Mouse (Mus musculus) forebrain, embryonic 13.5 days (tissue): Measurements from ENCODE around the gene 1110004F10Rik. TPM values are rescaled to one million over a fixed set of nuclear protein-coding genes. Genes with fewer than 3 reads are reported as not detected.
"Not testable (repeated sequence)": the region's sequence is repeated elsewhere in the genome, so short reads cannot be mapped to it uniquely, and the experiment has no call there.

Experiments used
- ATAC-seq: fragments of 200-750 bp; cut with Nextera tagmentation; 2 replicates; pipeline ENCODE4 v1.8.0; 2017
- H3K27ac ChIP-seq: fragments of 300-500 bp; sonication (generic); 2 replicates; pipeline ENCODE4 v1.5.1; 2015; ENCODE audit warnings: inconsistent platforms, mild to moderate bottlenecking, moderate library complexity
- H3K27me3 ChIP-seq: fragments of 300-500 bp; sonication (generic); 2 replicates; pipeline ENCODE4 v1.6.1; 2015; ENCODE audit warnings: mild to moderate bottlenecking, inconsistent platforms
- H3K36me3 ChIP-seq: fragments of 300-500 bp; sonication (generic); 2 replicates; pipeline ENCODE4 v1.6.1; 2015; ENCODE audit warnings: mild to moderate bottlenecking, inconsistent platforms; ENCODE audit not compliant: poor library complexity, severe bottlenecking
- H3K4me1 ChIP-seq: fragments of 300-500 bp; sonication (generic); 2 replicates; pipeline ENCODE4 v1.6.1; 2015; ENCODE audit warnings: inconsistent platforms
- H3K4me2 ChIP-seq: fragments of 300-500 bp; sonication (generic); 2 replicates; pipeline ENCODE4 v1.6.1; 2015; ENCODE audit warnings: inconsistent platforms, mild to moderate bottlenecking, moderate library complexity
- H3K4me3 ChIP-seq: fragments of 300-500 bp; sonication (generic); 2 replicates; pipeline ENCODE4 v1.5.1; 2015; ENCODE audit warnings: mild to moderate bottlenecking, inconsistent platforms
- H3K9ac ChIP-seq: fragments of 300-500 bp; sonication (generic); 2 replicates; pipeline ENCODE4 v1.6.1; 2015; ENCODE audit warnings: mild to moderate bottlenecking, inconsistent platforms
- H3K9me3 ChIP-seq: fragments of 300-500 bp; sonication (generic); replicated peaks from 2 replicates; pipeline ENCODE4 v1.6.1; 2016; ENCODE audit warnings: inconsistent platforms
- WGBS: fragments of 180-500 bp; shearing (Covaris S2); methylation state at CpG from one replicate; pipeline ENCODE4 v1.1.7; 2015; 5-methylcytosine and 5-hydroxymethylcytosine counted together
- polyA plus RNA-seq: library from polyadenylated mRNA; unstranded; fragments of >200 nt; fragmentation: Nextera tagmentation; extraction: Ambion mirVana; gene quantifications from 2 replicates; pipeline ENCODE4 v1.2.1, GENCODE M21; 2015

1110004F10Rik gene
- polyA plus RNA-seq, 1 experiment from 2014 or later = 372 TPM

DNA sequence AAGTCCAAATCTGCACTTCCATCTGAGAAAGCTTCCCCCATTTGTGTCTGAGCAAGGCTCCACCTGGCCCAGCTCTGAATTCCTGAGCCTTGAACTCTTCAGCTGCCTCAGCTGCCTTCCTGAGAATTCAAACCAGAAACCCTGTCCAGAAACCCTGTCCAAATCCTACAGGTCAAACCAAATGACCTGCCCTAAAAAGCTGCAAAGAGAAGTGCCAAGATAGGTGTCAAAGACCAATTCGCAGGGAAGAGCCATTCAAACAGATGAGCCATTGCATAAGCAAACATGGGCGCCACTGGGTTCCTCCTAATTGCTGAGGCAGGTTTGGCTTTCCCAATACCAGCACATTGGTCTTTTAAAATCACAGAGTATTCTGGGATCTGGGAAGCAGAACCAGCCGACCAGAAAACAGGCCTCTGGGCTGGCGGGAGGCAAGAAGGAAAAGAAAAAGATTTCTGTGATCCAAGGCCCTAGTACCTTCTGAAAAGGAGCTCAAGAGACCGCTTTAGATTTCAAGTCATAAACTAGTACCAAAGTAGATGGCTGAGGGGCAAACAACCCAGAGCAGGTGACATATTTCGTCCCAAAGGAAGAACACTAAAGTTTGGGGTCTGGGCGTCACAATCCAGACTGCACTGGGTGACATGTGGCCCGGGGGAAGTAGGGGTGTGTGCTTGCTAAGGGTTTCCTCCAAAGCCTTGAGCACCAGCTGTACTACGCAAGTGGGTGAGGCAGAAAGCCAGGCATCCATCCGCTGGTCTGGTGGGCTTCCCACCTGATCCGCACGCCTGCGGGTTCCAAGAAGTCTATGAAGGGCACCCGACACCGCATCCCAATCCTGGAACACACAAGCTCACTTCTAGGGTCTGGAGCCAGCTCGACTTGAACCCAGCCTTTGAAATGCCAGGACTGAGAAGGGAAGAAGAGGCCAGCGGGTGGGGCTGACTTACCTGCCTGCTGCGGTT lies 2.3 kb upstream of the 1110004F10Rik start:
- peak overlapping the region; percentile 99 for H3K4me2 ChIP-seq
- peak overlapping the region; percentile 57 for H3K9ac ChIP-seq
- H3K4me3 ChIP-seq = peak overlapping the region; percentile 75
- no peak overlapping the region for H3K27ac ChIP-seq
- no peak for ATAC-seq
- no peaks in the 10 kb centered on the region for H3K36me3 ChIP-seq
- H3K27me3 ChIP-seq = peaks cover 32% of the 10 kb centered on the region
- 30% methylated on average over 18 of the region's 18 CpGs for WGBS
- no peaks in the 10 kb centered on the region for H3K9me3 ChIP-seq
- H3K4me1 ChIP-seq = peaks cover 78% of the 10 kb centered on the region

GRCm38 (mm10) chr7:116038024-116038423 lies 1.2 kb upstream of the 1110004F10Rik start:
- WGBS = 3% methylated on average over 13 of the region's 13 CpGs
- Histone ChIP-seq H3K27me3 (peaks cover 32% of the 10 kb centered on the region), H3K27ac (no peak overlapping the region), H3K9me3 (no peaks in the 10 kb centered on the region), H3K4me2 (peak overlapping the region; percentile 99), H3K4me1 (peaks cover 78% of the 10 kb centered on the region), H3K4me3 (peak overlapping the region; percentile 75), H3K36me3 (no peaks in the 10 kb centered on the region), H3K9ac (peak overlapping the region; percentile 70)
- no peak for ATAC-seq

DNA sequence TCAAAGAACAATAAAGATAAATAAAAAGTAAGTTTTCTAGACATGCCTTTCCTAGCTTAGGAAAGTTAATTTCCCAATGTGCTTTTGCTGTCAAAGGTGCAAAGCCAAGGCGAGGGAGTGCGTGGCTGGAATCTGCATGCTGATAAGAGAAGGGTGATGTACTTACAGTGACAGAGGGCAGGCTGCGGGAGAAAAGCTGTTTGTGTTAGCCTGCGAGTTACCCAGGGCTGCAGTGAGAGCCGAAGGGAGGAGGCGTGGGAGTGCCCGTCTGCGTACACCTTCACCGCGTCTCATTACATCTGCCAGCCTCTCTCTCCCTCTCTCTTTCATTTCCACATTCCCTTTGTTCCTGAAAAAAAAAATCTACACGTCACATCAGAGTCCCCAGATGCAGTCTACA lies 686 bp upstream of the 1110004F10Rik start, which contains the start of gene Sox6:
TSS of gene Sox6 (minus strand) at position 286 of the 400 bp plus-strand sequence.
- WGBS = under 1% methylated on average over 11 of the region's 11 CpGs
- Histone ChIP-seq H3K27me3 (peaks cover 32% of the 10 kb centered on the region), H3K27ac (peak within 1 kb of the TSS; percentile 74), H3K4me2 (peak within 1 kb of the TSS; percentile 99), H3K36me3 (no peaks in the 10 kb centered on the region), H3K4me1 (peaks cover 73% of the 10 kb centered on the region), H3K9ac (peak within 1 kb of the TSS; percentile 70), H3K9me3 (no peaks in the 10 kb centered on the region), H3K4me3 (peak within 1 kb of the TSS; percentile 75)
- no peak for ATAC-seq

DNA sequence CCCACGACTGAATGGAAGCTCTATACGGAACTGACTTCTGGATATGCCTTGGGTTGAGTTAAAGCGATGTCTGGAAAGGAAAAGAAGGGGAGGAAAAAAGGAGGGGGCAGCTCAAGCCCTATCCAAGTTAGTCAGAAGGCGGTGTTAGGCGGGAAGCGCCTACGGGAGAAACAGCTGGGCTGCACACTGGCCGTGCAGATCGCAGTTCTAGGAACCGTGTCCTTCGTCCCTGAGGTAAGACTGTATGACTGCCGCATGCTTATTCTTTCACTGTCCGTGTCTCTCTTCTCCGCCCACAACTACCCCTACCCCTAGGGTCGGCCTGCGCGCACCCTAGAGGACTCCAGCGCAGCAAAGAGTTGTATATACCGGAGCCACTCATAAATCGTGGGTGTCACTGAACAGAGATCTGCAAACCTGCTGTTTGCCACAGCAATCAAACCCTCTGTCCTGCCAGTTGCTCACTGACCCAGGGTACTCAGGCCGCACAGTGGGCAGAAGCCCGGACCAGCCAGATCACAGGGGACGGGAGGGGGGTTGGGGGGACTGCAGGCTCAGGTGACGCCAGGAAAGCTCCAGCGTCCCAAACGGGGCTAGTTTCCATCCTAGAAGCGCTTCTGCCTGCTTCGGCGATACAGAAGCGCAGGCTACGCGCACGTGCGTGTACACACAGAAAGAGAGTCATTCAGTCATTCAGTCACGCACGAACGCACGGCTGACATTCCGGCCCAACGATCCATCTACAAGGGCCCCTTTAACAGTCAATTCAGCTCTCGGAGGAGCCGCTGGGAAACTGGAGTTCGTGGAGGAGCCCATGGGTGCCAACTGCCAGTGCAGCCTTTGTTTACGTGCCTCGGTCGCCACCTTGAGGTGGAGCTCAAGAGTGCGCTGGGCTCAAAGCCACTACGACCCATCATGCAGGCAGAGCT lies 605 bp downstream of the 1110004F10Rik start:
- WGBS = under 1% methylated on average over 48 of the region's 48 CpGs
- peak; percentile 84 for ATAC-seq

DNA sequence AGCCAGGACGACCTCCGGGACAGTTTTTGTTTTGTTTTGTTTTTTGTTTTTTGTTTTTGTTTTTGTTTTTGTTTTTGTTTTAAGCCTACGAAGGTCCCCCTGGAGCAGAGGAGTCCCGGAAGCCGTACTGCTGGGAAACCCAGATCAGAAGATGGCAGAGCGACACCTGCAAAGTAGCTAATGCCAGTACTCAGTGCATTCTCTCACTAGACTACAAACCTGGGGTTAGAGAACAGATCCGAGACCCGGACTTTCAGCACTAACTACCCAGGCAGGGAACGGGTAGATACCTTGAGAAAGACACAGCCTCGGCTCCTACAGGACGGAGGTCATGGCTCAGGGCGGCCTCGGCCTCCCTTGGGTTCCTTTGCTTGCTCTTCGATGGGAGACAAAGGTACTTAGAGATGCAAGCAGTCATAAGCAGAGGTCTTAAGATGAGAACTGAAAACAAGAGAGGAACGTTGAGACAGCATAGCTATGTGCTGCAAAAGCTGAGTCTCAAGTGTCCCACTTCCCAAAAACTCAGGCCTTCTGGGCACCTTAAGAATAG lies 1.3 kb downstream of the 1110004F10Rik start:
- peak overlapping the region; percentile 99 for H3K4me2 ChIP-seq
- H3K4me3 ChIP-seq = peak overlapping the region; percentile 75
- WGBS = 13% methylated on average over 15 of the region's 15 CpGs
- peaks cover 61% of the 10 kb centered on the region for H3K4me1 ChIP-seq
- no peaks in the 10 kb centered on the region for H3K9me3 ChIP-seq
- H3K9ac ChIP-seq = peak overlapping the region; percentile 35
- no peaks in the 10 kb centered on the region for H3K36me3 ChIP-seq
- H3K27me3 ChIP-seq = peaks cover 30% of the 10 kb centered on the region
- H3K27ac ChIP-seq = no peak overlapping the region
- peak; percentile 22 for ATAC-seq

More for the DNA sequence above, 605 bp downstream of the 1110004F10Rik start:
- H3K9ac ChIP-seq = peak overlapping the region; percentile 70
- H3K27me3 ChIP-seq = peaks cover 32% of the 10 kb centered on the region
- no peaks in the 10 kb centered on the region for H3K9me3 ChIP-seq
- H3K36me3 ChIP-seq = no peaks in the 10 kb centered on the region
- peak overlapping the region; percentile 75 for H3K4me3 ChIP-seq
- H3K4me2 ChIP-seq = peak overlapping the region; percentile 99
- peak overlapping the region; percentile 74 for H3K27ac ChIP-seq
- peaks cover 65% of the 10 kb centered on the region for H3K4me1 ChIP-seq

DNA sequence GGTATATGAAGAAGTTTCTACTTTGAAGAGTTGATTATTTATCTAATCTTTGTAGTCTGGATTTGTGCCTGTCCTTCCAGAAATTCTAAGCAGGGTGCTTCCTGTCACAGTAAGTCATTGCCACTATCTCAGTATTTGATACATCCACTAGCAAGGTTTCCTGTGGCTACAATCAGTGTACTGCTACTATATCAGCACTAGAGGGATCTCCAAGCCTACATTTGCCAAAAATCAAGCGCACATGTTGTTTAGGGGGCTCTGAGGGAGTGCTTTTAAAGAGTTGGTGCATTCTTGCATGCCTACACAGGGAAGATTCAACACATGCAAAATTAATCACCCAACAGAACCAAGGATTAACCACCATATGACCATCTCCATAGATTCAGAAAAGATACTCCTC lies 21.5 kb downstream of the 1110004F10Rik start:
- 69% methylated on average over 1 of the region's 1 CpGs for WGBS
- no peak for ATAC-seq

GRCm38 (mm10) chr7:116084366-116084765 lies 45.2 kb downstream of the 1110004F10Rik start, which contains the start of gene Gm4353:
Gene Gm4353, minus strand, starts transcription at chr7:116084635.
- H3K9me3 ChIP-seq, H3K4me2 ChIP-seq, H3K27ac ChIP-seq, H3K4me3 ChIP-seq, H3K4me1 ChIP-seq, ATAC-seq, H3K36me3 ChIP-seq, H3K27me3 ChIP-seq, H3K9ac ChIP-seq: not testable (repeated sequence)
- 96% methylated on average over 11 of the region's 11 CpGs for WGBS

More for the DNA sequence above, 21.5 kb downstream of the 1110004F10Rik start:
- Histone ChIP-seq H3K4me2 (no peak overlapping the region), H3K36me3 (no peaks in the 10 kb centered on the region), H3K9ac (no peak overlapping the region), H3K9me3 (no peaks in the 10 kb centered on the region), H3K27me3 (no peaks in the 10 kb centered on the region), H3K4me3 (no peak overlapping the region), H3K4me1 (no peaks in the 10 kb centered on the region), H3K27ac (no peak overlapping the region)

- H3K4me3 ChIP-seq = peak overlapping the region; percentile 73
- H3K27me3 ChIP-seq = no peaks in the 10 kb centered on the region
- H3K9ac ChIP-seq = peak overlapping the region; percentile 90
- under 1% methylated on average over 38 of the region's 38 CpGs for WGBS
- no peaks in the 10 kb centered on the region for H3K9me3 ChIP-seq
- H3K36me3 ChIP-seq = no peaks in the 10 kb centered on the region
- H3K27ac ChIP-seq = peak overlapping the region; percentile 93
- ATAC-seq = peak; percentile 100
- H3K4me2 ChIP-seq = peak overlapping the region; percentile 89
- H3K4me1 ChIP-seq = peaks cover 24% of the 10 kb centered on the region
Observed at GRCm38 (mm10) chr7:116092710-116093465, 53.7 kb downstream of the 1110004F10Rik start.

DNA sequence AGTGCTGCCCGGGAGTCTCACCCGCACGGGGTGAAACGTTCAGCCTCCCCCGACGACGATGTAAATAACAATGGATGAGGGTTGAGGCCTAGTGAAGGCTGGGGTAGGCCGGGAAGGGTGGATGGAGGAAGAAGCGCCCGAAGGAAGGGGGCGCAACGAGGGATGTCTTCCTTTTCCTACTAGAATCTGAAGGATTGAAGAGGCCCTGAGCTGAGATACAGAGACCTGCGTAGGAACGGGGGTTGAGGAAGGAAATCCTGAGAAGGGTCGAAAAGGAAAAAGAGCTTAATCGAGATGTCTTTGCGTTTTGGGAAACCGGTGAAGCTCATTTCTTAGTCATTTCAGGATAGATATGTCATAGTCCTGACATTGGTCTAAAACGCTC lies 54.3 kb downstream of the 1110004F10Rik start:
- H3K36me3 ChIP-seq = no peaks in the 10 kb centered on the region
- H3K4me1 ChIP-seq = peaks cover 24% of the 10 kb centered on the region
- 0% methylated on average over 19 of the region's 19 CpGs for WGBS
- no peaks in the 10 kb centered on the region for H3K9me3 ChIP-seq
- peak; percentile 88 for ATAC-seq
- peak overlapping the region; percentile 89 for H3K4me2 ChIP-seq
- H3K27ac ChIP-seq = peak overlapping the region; percentile 93
- H3K4me3 ChIP-seq = peak overlapping the region; percentile 73
- H3K9ac ChIP-seq = peak overlapping the region; percentile 90
- H3K27me3 ChIP-seq = no peaks in the 10 kb centered on the region

- Histone ChIP-seq H3K4me1 (peaks cover 9% of the 10 kb centered on the region), H3K4me3 (no peak overlapping the region), H3K9ac (no peak overlapping the region), H3K36me3 (peaks cover 45% of the 10 kb centered on the region), H3K27me3 (no peaks in the 10 kb centered on the region), H3K4me2 (no peak overlapping the region), H3K27ac (no peak overlapping the region), H3K9me3 (no peaks in the 10 kb centered on the region)
- WGBS = 92% methylated on average over 7 of the region's 7 CpGs
- no peak for ATAC-seq
Observed at GRCm38 (mm10) chr7:116099952-116100528, 60.8 kb downstream of the 1110004F10Rik start.

GRCm38 (mm10) chr7:116103091-116103490 lies 63.9 kb downstream of the 1110004F10Rik start:
- Histone ChIP-seq H3K4me2 (no peak overlapping the region), H3K9me3 (no peaks in the 10 kb centered on the region), H3K27ac (no peak overlapping the region), H3K27me3 (no peaks in the 10 kb centered on the region), H3K9ac (no peak overlapping the region), H3K4me3 (no peak overlapping the region), H3K36me3 (peaks cover 72% of the 10 kb centered on the region), H3K4me1 (no peaks in the 10 kb centered on the region)
- ATAC-seq = no peak
- WGBS = 95% methylated on average over 9 of the region's 9 CpGs
